Mouse (Mus musculus) forebrain, embryonic 14.5 days (tissue): ENCODE measurements at regions not wholly inside any gene's neighbourhood (a gene's known extent, or its start where the extent isn't known, plus 50 kb on each side); places are given as distances from the start of the nearest gene placed in this dataset.
A peak's percentile ranks its signal among the peaks of the same experiment; 100 is the strongest.

Experiments used
- ATAC-seq: fragments of 200-750 bp; cut with Nextera tagmentation; 2 replicates; pipeline ENCODE4 v1.8.0; 2017; ENCODE audit warnings: mild to moderate bottlenecking, moderate library complexity
- DNase-seq: peaks from one replicate; pipeline ENCODE4 v3.0.0-alpha.2; 2015; ENCODE audit warnings: low spot score
- H3K27ac ChIP-seq: fragments of 300-500 bp; sonication (generic); 2 replicates; pipeline ENCODE4 v1.5.1; 2014; ENCODE audit warnings: low read depth, mild to moderate bottlenecking, control low read depth, low read length, moderate library complexity
- H3K27me3 ChIP-seq: fragments of 300-500 bp; sonication (generic); replicated peaks from 2 replicates; pipeline ENCODE4 v1.6.1; 2014; ENCODE audit warnings: low read length, control low read depth, mixed read lengths; ENCODE audit not compliant: control insufficient read depth, insufficient read depth
- H3K36me3 ChIP-seq: fragments of 300-500 bp; sonication (generic); 2 replicates; pipeline ENCODE4 v1.6.1; 2014; ENCODE audit warnings: low read length, control low read depth; ENCODE audit not compliant: control insufficient read depth, insufficient read depth
- H3K4me1 ChIP-seq: fragments of 300-500 bp; sonication (generic); 2 replicates; pipeline ENCODE4 v1.6.1; 2014; ENCODE audit warnings: antibody characterized with exemption, low read length, control low read depth; ENCODE audit not compliant: control insufficient read depth, insufficient read depth
- H3K4me2 ChIP-seq: fragments of 300-500 bp; sonication (generic); 2 replicates; pipeline ENCODE4 v1.6.1; 2014; ENCODE audit warnings: mild to moderate bottlenecking, control low read depth, low read length
- H3K4me3 ChIP-seq: fragments of 300-500 bp; sonication (generic); 2 replicates; pipeline ENCODE4 v1.5.1; 2014; ENCODE audit warnings: low read depth, low read length, control low read depth
- H3K9ac ChIP-seq: fragments of 300-500 bp; sonication (generic); 2 replicates; pipeline ENCODE4 v1.6.1; 2014; ENCODE audit warnings: mild to moderate bottlenecking, low read length, control low read depth, moderate library complexity
- H3K9me3 ChIP-seq: fragments of 300-500 bp; sonication (generic); replicated peaks from 2 replicates; pipeline ENCODE4 v1.6.1; 2016; ENCODE audit warnings: low read length, control low read depth, mixed read lengths; ENCODE audit not compliant: control insufficient read depth
- WGBS: fragments of 180-500 bp; shearing (Covaris S2); extraction: QIAGEN DNeasy Blood & Tissue Kit; methylation state at CpG from one replicate; pipeline ENCODE4 v1.1.7; 2014; 5-methylcytosine and 5-hydroxymethylcytosine counted together

DNA sequence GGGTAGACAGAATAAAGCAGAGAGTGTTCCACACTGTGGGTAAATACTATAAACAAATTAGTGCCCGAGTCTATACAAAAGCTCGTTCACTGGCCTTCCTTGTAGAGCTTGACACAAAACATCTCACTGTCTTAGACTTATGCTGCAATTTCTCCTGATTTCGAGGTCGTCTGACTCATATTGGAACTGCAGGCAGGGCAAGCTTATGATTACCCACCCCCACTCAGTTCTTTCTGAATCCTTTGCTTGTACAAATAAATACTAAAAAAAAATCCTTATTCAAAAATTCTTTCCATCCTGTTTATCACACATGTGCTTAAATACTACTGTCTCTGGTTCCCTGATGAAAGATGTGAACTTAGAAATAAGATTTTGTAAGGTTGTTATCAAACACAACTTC, 470.0 kb upstream of the Adamts5 start:
- no peak for ATAC-seq
- Histone ChIP-seq H3K9me3 (no peaks in the 10 kb centered on the region), H3K4me3 (no peak overlapping the region), H3K4me2 (no peak overlapping the region), H3K27me3 (no peaks in the 10 kb centered on the region), H3K36me3 (no peaks in the 10 kb centered on the region), H3K9ac (no peak overlapping the region), H3K4me1 (no peaks in the 10 kb centered on the region), H3K27ac (no peak overlapping the region)
- WGBS, result 37% methylated on average over 4 of the region's 4 CpGs
- DNase-seq, result no peak

GRCm38 (mm10) chr16:86368449-86368848, 466.8 kb upstream of the Adamts5 start:
- DNase-seq (no peak), ATAC-seq (no peak)
- Histone ChIP-seq H3K4me3 (no peak overlapping the region), H3K9me3 (no peaks in the 10 kb centered on the region), H3K4me2 (no peak overlapping the region), H3K36me3 (no peaks in the 10 kb centered on the region), H3K27ac (no peak overlapping the region), H3K4me1 (no peaks in the 10 kb centered on the region), H3K27me3 (no peaks in the 10 kb centered on the region), H3K9ac (no peak overlapping the region)
- WGBS, result 93% methylated on average over 5 of the region's 5 CpGs

DNA sequence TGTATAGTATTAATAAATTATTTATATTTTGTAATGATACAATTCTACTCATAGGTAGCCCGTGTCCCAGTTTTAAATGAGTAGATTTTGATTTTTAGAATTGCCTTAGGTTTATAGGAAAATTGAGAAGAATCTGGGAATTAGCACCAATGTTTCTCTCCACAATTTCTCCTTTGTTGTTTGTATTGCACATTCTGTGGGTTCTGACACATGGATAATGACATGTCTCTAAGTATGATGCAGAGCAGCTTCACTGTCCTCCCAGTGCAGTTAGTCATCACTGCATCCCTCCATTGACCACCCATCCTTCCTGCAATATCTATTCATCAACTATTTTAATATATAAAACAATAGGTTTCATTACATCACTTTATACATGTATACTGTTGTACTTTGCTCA, 464.6 kb upstream of the Adamts5 start:
- 94% methylated on average over 1 of the region's 1 CpGs for WGBS
- ATAC-seq, result no peak
- H3K4me1 ChIP-seq, result no peaks in the 10 kb centered on the region

DNA sequence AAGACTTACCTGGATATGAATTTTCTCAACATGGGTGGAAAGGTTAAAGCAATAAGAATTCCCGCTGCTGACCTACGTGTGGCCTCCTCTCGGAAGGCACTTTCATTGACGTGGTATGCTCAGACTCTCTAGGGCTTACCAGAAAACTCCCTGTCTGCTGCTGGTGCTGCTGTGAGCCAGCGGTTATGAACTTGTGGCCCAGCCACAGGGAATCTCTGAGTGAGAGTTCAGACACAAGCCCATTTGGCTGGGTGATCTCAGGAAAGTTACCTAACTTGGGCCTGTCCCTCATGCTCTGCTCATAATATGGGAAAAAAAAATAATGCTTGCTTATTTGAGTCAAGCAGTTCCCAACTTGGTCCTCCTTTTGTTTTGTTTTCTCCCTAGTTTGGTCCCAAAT, 459.5 kb upstream of the Adamts5 start:
- 95% methylated on average over 5 of the region's 5 CpGs for WGBS
- Histone ChIP-seq H3K36me3 (no peaks in the 10 kb centered on the region), H3K9me3 (no peaks in the 10 kb centered on the region), H3K4me3 (no peak overlapping the region), H3K4me1 (no peaks in the 10 kb centered on the region), H3K27me3 (no peaks in the 10 kb centered on the region), H3K27ac (no peak overlapping the region), H3K4me2 (no peak overlapping the region), H3K9ac (no peak overlapping the region)
- ATAC-seq (no peak), DNase-seq (no peak)

More for the DNA sequence above, 464.6 kb upstream of the Adamts5 start:
- Histone ChIP-seq H3K4me2 (no peak overlapping the region), H3K9ac (no peak overlapping the region), H3K36me3 (no peaks in the 10 kb centered on the region), H3K9me3 (no peaks in the 10 kb centered on the region), H3K27ac (no peak overlapping the region), H3K27me3 (no peaks in the 10 kb centered on the region), H3K4me3 (no peak overlapping the region)
- DNase-seq, result no peak

DNA sequence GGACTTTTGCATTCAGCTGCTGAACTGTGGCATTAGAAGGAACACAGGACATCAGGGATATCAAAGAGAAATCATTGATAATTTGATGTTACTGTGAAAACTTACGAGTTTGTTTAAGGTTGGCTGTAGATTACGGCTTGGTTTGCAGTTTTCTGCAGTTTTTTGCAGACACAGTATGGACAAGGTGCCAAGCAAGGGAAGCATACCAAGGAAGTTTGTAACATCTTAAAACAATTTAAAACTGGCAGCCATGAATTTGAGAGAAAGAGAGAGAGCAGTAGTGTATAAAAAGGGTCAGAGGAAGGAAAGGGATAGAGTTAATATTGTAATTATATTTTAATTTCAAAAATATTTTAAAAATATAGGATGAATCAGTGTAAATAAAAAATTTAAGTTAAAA, 453.4 kb upstream of the Adamts5 start:
- Histone ChIP-seq H3K4me1 (no peaks in the 10 kb centered on the region), H3K27me3 (no peaks in the 10 kb centered on the region), H3K36me3 (no peaks in the 10 kb centered on the region), H3K4me2 (no peak overlapping the region), H3K9me3 (no peaks in the 10 kb centered on the region), H3K9ac (no peak overlapping the region), H3K27ac (no peak overlapping the region), H3K4me3 (no peak overlapping the region)
- ATAC-seq (no peak), DNase-seq (no peak)
- 88% methylated on average over 2 of the region's 2 CpGs for WGBS

- Histone ChIP-seq H3K4me3 (no peak overlapping the region), H3K27me3 (no peaks in the 10 kb centered on the region), H3K4me1 (no peaks in the 10 kb centered on the region), H3K27ac (no peak overlapping the region), H3K4me2 (no peak overlapping the region), H3K9me3 (no peaks in the 10 kb centered on the region), H3K36me3 (no peaks in the 10 kb centered on the region), H3K9ac (no peak overlapping the region)
- ATAC-seq (no peak), DNase-seq (no peak)
- WGBS, result 88% methylated on average over 5 of the region's 5 CpGs
Observed at GRCm38 (mm10) chr16:86347753-86348152, 446.1 kb upstream of the Adamts5 start.

GRCm38 (mm10) chr16:86346916-86347315, 445.3 kb upstream of the Adamts5 start:
- WGBS, result 69% methylated on average over 3 of the region's 3 CpGs
- Histone ChIP-seq H3K9ac (no peak overlapping the region), H3K4me1 (no peaks in the 10 kb centered on the region), H3K27ac (no peak overlapping the region), H3K4me2 (no peak overlapping the region), H3K27me3 (no peaks in the 10 kb centered on the region), H3K36me3 (no peaks in the 10 kb centered on the region), H3K9me3 (no peaks in the 10 kb centered on the region), H3K4me3 (no peak overlapping the region)
- DNase-seq (no peak), ATAC-seq (no peak)

DNA sequence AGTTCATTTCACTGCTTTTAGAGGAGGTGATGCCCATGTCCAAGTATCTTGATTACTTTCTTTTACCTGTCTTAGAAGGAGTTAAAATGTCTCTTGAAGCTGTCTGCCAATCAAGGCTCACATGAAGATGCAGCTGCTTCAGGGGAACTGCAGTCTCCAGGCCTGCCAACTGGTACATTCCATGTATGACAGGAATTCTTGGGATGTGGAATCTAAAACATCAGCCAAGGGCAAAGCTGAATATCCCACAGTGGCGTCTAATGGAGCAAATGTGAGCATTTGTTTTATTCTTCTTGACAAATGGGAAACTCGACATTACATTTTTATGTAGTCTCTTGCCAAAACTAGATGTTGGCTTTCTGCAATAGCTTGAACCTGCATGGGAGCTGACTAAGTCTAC, 438.7 kb upstream of the Adamts5 start:
- no peaks in the 10 kb centered on the region for H3K4me1 ChIP-seq
- no peak overlapping the region for H3K9ac ChIP-seq
- no peak for ATAC-seq
- H3K4me3 ChIP-seq, result no peak overlapping the region
- no peak overlapping the region for H3K4me2 ChIP-seq
- no peak for DNase-seq
- no peaks in the 10 kb centered on the region for H3K27me3 ChIP-seq
- WGBS, result 94% methylated on average over 2 of the region's 2 CpGs
- H3K9me3 ChIP-seq, result no peaks in the 10 kb centered on the region
- no peaks in the 10 kb centered on the region for H3K36me3 ChIP-seq
- no peak overlapping the region for H3K27ac ChIP-seq

- WGBS, result 81% methylated on average over 2 of the region's 2 CpGs
- Histone ChIP-seq H3K27me3 (no peaks in the 10 kb centered on the region), H3K4me2 (no peak overlapping the region), H3K36me3 (no peaks in the 10 kb centered on the region), H3K9ac (no peak overlapping the region), H3K4me3 (no peak overlapping the region), H3K9me3 (no peaks in the 10 kb centered on the region), H3K4me1 (no peaks in the 10 kb centered on the region), H3K27ac (no peak overlapping the region)
- ATAC-seq, result no peak
- peak; percentile 5 for DNase-seq
Observed at GRCm38 (mm10) chr16:86325406-86325805, 423.8 kb upstream of the Adamts5 start.

DNA sequence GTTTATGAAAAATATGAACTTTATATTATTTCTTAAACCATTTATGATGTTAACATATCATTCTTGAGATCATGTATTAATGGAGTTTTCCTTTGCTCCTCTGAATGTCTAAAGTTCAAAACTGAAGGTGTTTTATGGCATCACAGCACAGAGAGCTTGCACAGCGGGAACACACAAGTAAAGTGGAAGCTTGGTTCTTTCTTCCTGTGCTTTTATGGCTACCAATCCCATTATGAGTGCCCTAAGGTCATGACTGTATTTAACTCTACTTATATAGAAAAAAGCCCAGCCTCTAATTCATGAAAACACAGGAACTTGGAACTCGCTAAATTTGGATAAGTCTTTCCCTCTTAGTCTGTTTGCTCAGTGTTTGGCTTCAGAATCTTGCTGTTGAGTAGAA, 417.3 kb upstream of the Adamts5 start:
- WGBS, result 66% methylated on average over 2 of the region's 2 CpGs
- H3K9me3 ChIP-seq, result no peaks in the 10 kb centered on the region

More for the DNA sequence above, 417.3 kb upstream of the Adamts5 start:
- Histone ChIP-seq H3K36me3 (no peaks in the 10 kb centered on the region), H3K4me1 (no peaks in the 10 kb centered on the region), H3K27me3 (no peaks in the 10 kb centered on the region), H3K4me2 (no peak overlapping the region), H3K27ac (no peak overlapping the region), H3K9ac (no peak overlapping the region), H3K4me3 (no peak overlapping the region)
- ATAC-seq (no peak), DNase-seq (no peak)
